Comparison of ENCODE assay signal across 8 mouse cellular contexts in genomic region chr3:83098546-83099034, GRCm38 (mm10). TPM values are rescaled to one million over a fixed set of nuclear protein-coding genes. Genes with fewer than 3 reads are reported as not detected.
DNase-seq lines count a peak whose midpoint lies in the region; ATAC-seq and TF ChIP-seq lines count a peak whose summit lies in the region.

No protein-coding gene starts in this region.

- ATAC-seq in heart, embryonic 13.5 days (ENCODE audit: extremely low read depth, insufficient number of reproducible peaks, low FRiP score, low TSS enrichment): no peak
- peak; percentile 83 for ATAC-seq in hindbrain, postnatal 0 days
- ATAC-seq in midbrain, embryonic 15.5 days (replicated peaks): peak; percentile 92
- no peak for ATAC-seq in erythroblast, adult 5-6 weeks (replicated peaks; ENCODE audit: low FRiP score, poor library complexity, severe bottlenecking)

- peak overlapping the region; percentile 64 for H3K4me2 ChIP-seq in heart, embryonic 13.5 days
- peak overlapping the region; percentile 61 for H3K4me2 ChIP-seq in hindbrain, postnatal 0 days (ENCODE audit: low read depth, low read length)
- H3K4me2 ChIP-seq in midbrain, embryonic 15.5 days: peak overlapping the region; percentile 55

- H3K27me3 ChIP-seq in heart, embryonic 13.5 days (replicated peaks): peaks cover 4% of the 10 kb centered on the region; the same call in 1 of the 2 replicates
- H3K27me3 ChIP-seq in hindbrain, postnatal 0 days (ENCODE audit: insufficient read depth, low read length): no peaks in the 10 kb centered on the region
- H3K27me3 ChIP-seq in midbrain, embryonic 15.5 days (replicated peaks): no peaks in the 10 kb centered on the region

- H3K4me3 ChIP-seq in heart, embryonic 13.5 days: peak overlapping the region; percentile 41
- H3K4me3 ChIP-seq in hindbrain, postnatal 0 days (ENCODE audit: low read length): peak overlapping the region; percentile 31
- peak overlapping the region; percentile 32 for H3K4me3 ChIP-seq in midbrain, embryonic 15.5 days

- no peak overlapping the region for H3K27ac ChIP-seq in heart, embryonic 13.5 days (replicated peaks)
- H3K27ac ChIP-seq in hindbrain, postnatal 0 days: peak overlapping the region; percentile 45
- H3K27ac ChIP-seq in midbrain, embryonic 15.5 days: peak overlapping the region; percentile 81

- peaks cover 12% of the 10 kb centered on the region; the same call in 1 of the 2 replicates for H3K4me1 ChIP-seq in heart, embryonic 13.5 days
- H3K4me1 ChIP-seq in hindbrain, postnatal 0 days (ENCODE audit: insufficient read depth, low read length): peaks cover 6% of the 10 kb centered on the region
- H3K4me1 ChIP-seq in midbrain, embryonic 15.5 days: peaks cover 28% of the 10 kb centered on the region

- 17% methylated on average over 14 of the region's 14 CpGs for WGBS in heart, embryonic 13.5 days
- WGBS in hindbrain, postnatal 0 days: under 1% methylated on average over 14 of the region's 14 CpGs
- WGBS in midbrain, embryonic 15.5 days: 1% methylated on average over 14 of the region's 14 CpGs

- no peaks in the 10 kb centered on the region for H3K9me3 ChIP-seq in heart, embryonic 13.5 days
- no peaks in the 10 kb centered on the region for H3K9me3 ChIP-seq in hindbrain, postnatal 0 days (ENCODE audit: low read length)
- H3K9me3 ChIP-seq in midbrain, embryonic 15.5 days: no peaks in the 10 kb centered on the region

- no peaks in the 10 kb centered on the region for H3K36me3 ChIP-seq in heart, embryonic 13.5 days
- H3K36me3 ChIP-seq in hindbrain, postnatal 0 days (ENCODE audit: insufficient read depth, low read length): no peaks in the 10 kb centered on the region
- H3K36me3 ChIP-seq in midbrain, embryonic 15.5 days (replicated peaks): no peaks in the 10 kb centered on the region

- peak overlapping the region; percentile 60 for H3K9ac ChIP-seq in heart, embryonic 13.5 days
- peak overlapping the region; percentile 25; the same call in 1 of the 2 replicates for H3K9ac ChIP-seq in hindbrain, postnatal 0 days (replicated peaks; ENCODE audit: low read length)
- H3K9ac ChIP-seq in midbrain, embryonic 15.5 days: peak overlapping the region; percentile 33; the same call in 1 of the 2 replicates

- no peak for DNase-seq in heart, postnatal 4 days
- peak; percentile 76 for DNase-seq in embryo, embryonic 10.5 days (ENCODE audit: low spot score)
- DNase-seq in hindbrain, postnatal 0 days (ENCODE audit: low spot score): peak; percentile 69
- no peak for DNase-seq in cerebellum, adult 9-11 months
- no peak for DNase-seq in cerebellum, adult 11-12 months

- TF ChIP-seq CTCF in hindbrain, postnatal 0 days (IDR thresholded peaks at IDR 0.05; ENCODE audit: low read depth): no peak

RNA-seq across cellular contexts. Expression of gene Dchs2, which starts 29.2 kb away (rescaled TPM):
- polyA plus RNA-seq in heart, embryonic 13.5 days (2015; fragmentation: Nextera tagmentation; extraction: Ambion mirVana): 0.08 and 0.23 TPM in 2 replicates
- 1 to 10 TPM; 1.2 to 1.3 TPM for total RNA-seq in heart, postnatal 4 days (2021)
- total RNA-seq in hindbrain, postnatal 0 days (2014; rRNA removed): 10.5 and 11.1 TPM in 2 replicates
- 0.48 and 0.55 TPM in 2 replicates for polyA plus RNA-seq in hindbrain, postnatal 0 days (2015; fragmentation: Nextera tagmentation; extraction: Ambion mirVana)
- polyA plus RNA-seq in midbrain, embryonic 15.5 days (2015; fragmentation: Nextera tagmentation; extraction: Ambion mirVana): 0.83 and 0.92 TPM in 2 replicates
- total RNA-seq in erythroblast, adult 5-6 weeks (2015; ENCODE audit: low replicate concordance): not detected in 2 replicates
- total RNA-seq in erythroblast, adult 5-6 weeks (2017; ENCODE audit: low replicate concordance): not detected in 2 replicates

RNA-seq across cellular contexts. Expression of gene Plrg1, which starts 43.3 kb away (rescaled TPM):
- 56.5 and 68.0 TPM in 2 replicates for polyA plus RNA-seq in heart, embryonic 13.5 days (2015; fragmentation: Nextera tagmentation; extraction: Ambion mirVana)
- 10 to 100 TPM; 34.9 to 37.4 TPM for total RNA-seq in heart, postnatal 4 days (2021)
- total RNA-seq in hindbrain, postnatal 0 days (2014; rRNA removed): 62.7 and 71.2 TPM in 2 replicates
- polyA plus RNA-seq in hindbrain, postnatal 0 days (2015; fragmentation: Nextera tagmentation; extraction: Ambion mirVana): 74.8 and 77.7 TPM in 2 replicates
- polyA plus RNA-seq in midbrain, embryonic 15.5 days (2015; fragmentation: Nextera tagmentation; extraction: Ambion mirVana): 104 and 108 TPM in 2 replicates
- 18.3 and 23.6 TPM in 2 replicates for total RNA-seq in erythroblast, adult 5-6 weeks (2015; ENCODE audit: low replicate concordance)
- 23.4 and 23.8 TPM in 2 replicates for total RNA-seq in erythroblast, adult 5-6 weeks (2017; ENCODE audit: low replicate concordance)

RNA-seq across cellular contexts. Expression of gene Fgb, which starts 48.9 kb away (rescaled TPM):
- 0.82 and 5.8 TPM in 2 replicates for polyA plus RNA-seq in heart, embryonic 13.5 days (2015; fragmentation: Nextera tagmentation; extraction: Ambion mirVana)
- under 1 TPM in 1 of 2 experiments, not detected in 1; 0.12 TPM for total RNA-seq in heart, postnatal 4 days (2021)
- total RNA-seq in hindbrain, postnatal 0 days (2014; rRNA removed): not detected in 2 replicates
- polyA plus RNA-seq in hindbrain, postnatal 0 days (2015; fragmentation: Nextera tagmentation; extraction: Ambion mirVana): not detected in 2 replicates
- polyA plus RNA-seq in midbrain, embryonic 15.5 days (2015; fragmentation: Nextera tagmentation; extraction: Ambion mirVana): 0.51 TPM in 1 of 2 replicates, not detected in the other
- not detected in 2 replicates for total RNA-seq in erythroblast, adult 5-6 weeks (2015; ENCODE audit: low replicate concordance)
- not detected in 2 replicates for total RNA-seq in erythroblast, adult 5-6 weeks (2017; ENCODE audit: low replicate concordance)

Comparison
In these comparisons a context has a peak if more than half of its experiments do, and no peak if none do; other contexts are left out.
1. ATAC-seq: peak in hindbrain, postnatal 0 days (single experiment) and midbrain, embryonic 15.5 days (single experiment); none in heart, embryonic 13.5 days (single experiment) and erythroblast, adult 5-6 weeks (single experiment).
2. DNase-seq: peak in embryo, embryonic 10.5 days (single experiment) and hindbrain, postnatal 0 days (single experiment); none in heart, postnatal 4 days (single experiment), cerebellum, adult 9-11 months (single experiment) and cerebellum, adult 11-12 months (single experiment).
3. Peak in every context shown above with its lines, with median percentiles within 50 percentile points of each other: H3K4me2 ChIP-seq, H3K4me3 ChIP-seq and H3K9ac ChIP-seq.